Mouse (Mus musculus): ENCODE data around the gene Chmp1a.

Chmp1a gene

DNA sequence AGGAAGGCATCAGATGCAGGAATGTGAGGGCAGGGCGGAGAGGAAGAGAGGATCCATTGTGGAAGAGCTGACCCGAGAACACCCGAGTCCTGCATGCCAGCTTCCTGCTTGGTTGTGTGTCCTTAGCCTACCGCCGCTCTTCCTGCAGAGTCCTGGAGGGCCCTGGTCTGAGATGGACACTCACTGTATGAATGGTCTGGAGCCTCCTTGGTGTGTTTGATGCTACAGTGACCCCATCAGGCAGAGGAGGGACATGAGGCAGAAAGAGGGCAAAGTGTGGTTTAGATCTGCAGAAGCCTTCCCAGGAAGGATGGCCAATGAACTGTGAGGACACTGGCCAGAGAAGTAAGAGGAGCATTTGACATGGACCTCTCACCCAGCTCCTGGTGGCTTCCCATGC is 57.4 kb downstream of the Chmp1a start:
- DNase-seq (ENCODE audit: low spot score) = no peak
